Mouse (Mus musculus): ENCODE data around the gene Ugt1a8. TPM values are rescaled to one million over a fixed set of nuclear protein-coding genes. Genes with fewer than 3 reads are reported as not detected.
"Not testable (repeated sequence)": the region's sequence is repeated elsewhere in the genome, so short reads cannot be mapped to it uniquely, and the experiment has no call there.

Ugt1a8 gene
- polyA plus RNA-seq, 1 experiment: not detected

DNA sequence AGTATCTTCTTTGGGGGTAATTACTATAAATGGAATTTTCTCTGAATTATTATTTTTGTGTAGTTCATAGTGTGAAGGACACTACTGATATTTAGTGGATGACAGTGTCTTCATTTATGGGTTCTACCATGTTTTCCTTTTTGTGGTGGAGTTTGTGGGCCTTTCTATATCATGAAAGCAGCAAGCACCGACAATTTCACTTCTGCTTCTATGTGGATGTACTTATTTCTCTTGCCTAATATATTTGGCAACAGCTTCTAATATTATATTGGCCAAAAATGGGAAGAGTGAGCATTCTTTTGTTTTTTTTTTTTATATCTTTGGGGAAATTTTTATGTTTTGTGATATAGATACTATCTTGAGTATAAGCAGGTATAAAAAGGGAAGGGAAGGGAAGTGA, 5.9 kb upstream of the Ugt1a8 start:
- Histone ChIP-seq H3K27me3 (ENCODE audit: control insufficient read depth) (no peaks in the 10 kb centered on the region), H3K36me3 (ENCODE audit: control insufficient read depth) (no peaks in the 10 kb centered on the region), H3K4me1 (ENCODE audit: control insufficient read depth) (no peaks in the 10 kb centered on the region), H3K9me3 (ENCODE audit: control insufficient read depth, low read length) (no peaks in the 10 kb centered on the region), H3K4me3 (replicated peaks) (no peak overlapping the region)
- TF ChIP-seq GATA1 (IDR thresholded peaks at IDR 0.05; ENCODE audit: low read length): no peak
- no peak for TF ChIP-seq TAL1 (IDR thresholded peaks at IDR 0.05; ENCODE audit: low read length)

DNA sequence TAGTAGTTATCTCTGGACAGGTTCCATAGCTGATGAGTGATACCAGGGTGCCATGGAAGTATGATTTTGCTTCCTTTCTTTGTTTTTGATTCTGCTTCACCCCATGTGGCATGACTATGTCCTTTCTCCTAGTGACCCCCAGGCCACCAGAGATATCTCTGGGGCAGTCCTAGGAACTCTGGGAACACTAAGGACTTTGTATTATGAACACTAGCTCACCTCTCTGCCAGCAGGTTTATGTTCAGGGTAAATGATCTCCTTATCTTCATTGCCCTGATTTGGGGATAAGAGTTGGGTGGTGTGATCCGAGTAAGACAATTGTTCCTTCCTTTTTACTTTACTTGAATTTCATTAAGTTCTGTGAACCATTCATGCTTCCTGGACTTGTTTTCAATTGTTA, 1.5 kb upstream of the Ugt1a8 start:
- H3K27me3 ChIP-seq (ENCODE audit: control insufficient read depth): no peaks in the 10 kb centered on the region
- H3K9me3 ChIP-seq (ENCODE audit: control insufficient read depth, low read length): no peaks in the 10 kb centered on the region
- H3K4me1 ChIP-seq (ENCODE audit: control insufficient read depth): no peaks in the 10 kb centered on the region
- no peaks in the 10 kb centered on the region for H3K36me3 ChIP-seq (ENCODE audit: control insufficient read depth)
- no peak overlapping the region for H3K4me3 ChIP-seq (replicated peaks)
- TF ChIP-seq TAL1 (IDR thresholded peaks at IDR 0.05; ENCODE audit: low read length): no peak
- no peak for TF ChIP-seq GATA1 (IDR thresholded peaks at IDR 0.05; ENCODE audit: low read length)

DNA sequence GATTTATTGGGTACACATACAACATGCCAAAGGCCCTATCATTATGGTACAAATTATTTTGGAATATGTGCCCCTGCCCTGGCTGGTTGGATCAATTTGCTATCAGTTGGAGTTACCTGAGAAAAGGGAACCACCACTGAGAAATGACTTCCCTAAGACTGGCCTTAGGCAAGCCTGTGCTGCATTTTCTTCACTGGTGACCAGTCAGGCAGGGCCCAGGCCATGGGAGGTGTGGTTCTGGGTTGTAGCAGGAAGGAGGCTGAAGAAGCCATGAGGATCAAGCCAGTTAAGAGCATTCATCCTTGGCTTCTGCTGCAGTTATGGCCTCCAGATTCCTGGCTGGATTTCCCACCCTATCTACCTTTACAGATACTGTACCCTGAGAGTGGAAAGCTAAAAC, 4.7 kb downstream of the Ugt1a8 start:
- Histone ChIP-seq H3K4me3 (replicated peaks) (no peak overlapping the region), H3K4me1 (ENCODE audit: control insufficient read depth) (no peaks in the 10 kb centered on the region), H3K9me3 (ENCODE audit: control insufficient read depth, low read length) (no peaks in the 10 kb centered on the region), H3K36me3 (ENCODE audit: control insufficient read depth) (no peaks in the 10 kb centered on the region), H3K27me3 (ENCODE audit: control insufficient read depth) (no peaks in the 10 kb centered on the region)
- TF ChIP-seq TAL1 (IDR thresholded peaks at IDR 0.05; ENCODE audit: low read length): no peak
- TF ChIP-seq GATA1 (IDR thresholded peaks at IDR 0.05; ENCODE audit: low read length): no peak

DNA sequence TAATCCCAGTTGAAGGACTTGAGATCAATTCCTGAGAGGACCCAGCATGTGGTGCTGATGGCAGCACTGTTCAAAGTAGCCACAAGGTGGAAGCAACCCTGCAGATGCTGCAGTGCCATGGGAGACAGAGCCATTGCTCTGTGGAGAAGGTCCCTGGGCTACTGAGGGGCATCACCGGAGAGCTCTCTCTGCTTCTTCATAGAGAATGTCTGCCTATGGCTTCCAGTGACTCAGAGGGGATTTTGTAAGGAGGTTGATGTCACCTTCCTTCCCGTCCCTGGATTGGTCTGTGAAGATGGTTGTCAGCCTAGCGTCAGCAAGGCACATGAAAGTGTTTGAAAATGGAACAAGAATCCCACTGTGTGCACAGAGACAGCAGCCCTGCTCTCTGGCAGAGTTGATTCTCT, 6.7 kb downstream of the Ugt1a8 start:
- H3K4me1 ChIP-seq (ENCODE audit: control insufficient read depth); H3K27me3 ChIP-seq (ENCODE audit: control insufficient read depth); H3K4me3 ChIP-seq (replicated peaks); H3K9me3 ChIP-seq (ENCODE audit: control insufficient read depth, low read length); H3K36me3 ChIP-seq (ENCODE audit: control insufficient read depth): not testable (repeated sequence)

DNA sequence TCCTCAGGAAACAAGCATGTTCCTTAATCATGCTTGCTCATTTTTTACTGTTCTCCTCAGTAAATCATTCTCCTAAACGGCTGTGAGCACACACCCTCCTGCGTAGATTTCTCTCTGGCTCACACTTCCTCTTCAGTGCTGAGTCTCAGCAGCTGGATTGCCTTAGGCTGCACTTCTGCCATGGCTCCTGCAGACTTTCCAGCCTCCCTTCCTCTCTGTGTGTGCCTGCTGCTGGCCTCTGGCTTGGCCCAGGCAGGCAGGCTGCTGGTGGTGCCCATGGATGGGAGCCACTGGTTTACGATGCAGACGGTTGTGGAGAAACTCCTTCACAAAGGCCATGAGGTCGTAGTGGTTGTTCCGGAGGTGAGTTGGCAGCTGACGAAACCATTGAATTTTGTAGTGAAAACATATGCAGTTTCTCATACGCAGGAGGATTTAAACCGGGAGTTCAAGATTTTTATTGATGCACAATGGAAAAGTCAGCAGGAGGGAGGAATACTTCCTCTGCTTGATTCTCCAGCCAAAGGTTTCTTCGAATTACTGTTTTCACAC, 7.4 kb downstream of the Ugt1a8 start, which contains the start of gene Ugt1a7c:
Gene Ugt1a7c, plus strand, starts transcription at position 122 of the 552 bp plus-strand sequence.
- Histone ChIP-seq H3K4me1 (ENCODE audit: control insufficient read depth) (no peaks in the 10 kb centered on the region), H3K36me3 (ENCODE audit: control insufficient read depth) (no peaks in the 10 kb centered on the region), H3K4me3 (replicated peaks) (no peak within 1 kb of the TSS), H3K27me3 (ENCODE audit: control insufficient read depth) (no peaks in the 10 kb centered on the region), H3K9me3 (ENCODE audit: control insufficient read depth, low read length) (no peaks in the 10 kb centered on the region)
- TF ChIP-seq GATA1 (IDR thresholded peaks at IDR 0.05; ENCODE audit: low read length) (no peak), TAL1 (IDR thresholded peaks at IDR 0.05; ENCODE audit: low read length) (no peak)

DNA sequence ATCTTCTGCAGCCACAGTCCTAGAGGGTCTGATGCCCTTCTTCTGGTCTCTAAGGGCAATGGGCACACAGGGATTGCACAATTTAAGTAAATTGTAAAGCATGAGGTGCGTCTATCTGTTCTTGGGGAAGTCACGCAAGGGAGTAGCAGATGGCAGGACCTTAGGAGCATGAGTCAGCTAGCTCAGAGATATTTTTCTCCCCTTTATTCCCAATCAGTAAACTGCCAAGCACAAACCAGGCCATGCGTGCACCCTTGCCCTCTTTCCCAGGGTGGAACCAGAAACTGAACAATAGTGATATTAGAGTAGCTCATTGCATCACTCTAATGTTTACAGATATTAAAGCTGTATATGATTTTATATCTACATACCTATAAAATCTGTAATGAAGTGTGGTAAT, 10.9 kb downstream of the Ugt1a8 start:
- not testable (repeated sequence) for H3K4me1 ChIP-seq (ENCODE audit: control insufficient read depth); H3K9me3 ChIP-seq (ENCODE audit: control insufficient read depth, low read length); H3K27me3 ChIP-seq (ENCODE audit: control insufficient read depth); H3K36me3 ChIP-seq (ENCODE audit: control insufficient read depth); H3K4me3 ChIP-seq (replicated peaks)

DNA sequence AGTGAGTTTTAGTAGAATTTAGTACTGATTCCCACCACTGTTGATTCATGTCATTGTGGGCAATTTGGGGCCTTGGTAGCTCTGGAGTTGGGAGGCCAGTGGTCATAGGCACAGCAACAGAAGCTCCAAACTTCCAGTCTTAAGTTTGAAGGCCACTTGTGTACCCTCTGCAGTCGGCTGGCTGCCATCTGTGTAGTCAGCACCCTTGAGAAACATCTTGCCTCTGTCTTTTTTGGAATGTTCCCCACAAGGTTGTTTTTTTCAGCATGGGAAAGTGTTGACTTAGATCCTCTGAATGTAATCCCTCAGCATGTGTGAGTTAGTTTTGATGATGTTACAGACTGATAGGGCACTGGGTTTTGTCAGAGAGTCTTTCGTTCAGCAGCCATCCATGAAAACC, 12.1 kb downstream of the Ugt1a8 start:
- H3K9me3 ChIP-seq (ENCODE audit: control insufficient read depth, low read length); H3K27me3 ChIP-seq (ENCODE audit: control insufficient read depth); H3K4me3 ChIP-seq (replicated peaks); H3K36me3 ChIP-seq (ENCODE audit: control insufficient read depth); H3K4me1 ChIP-seq (ENCODE audit: control insufficient read depth): not testable (repeated sequence)

DNA sequence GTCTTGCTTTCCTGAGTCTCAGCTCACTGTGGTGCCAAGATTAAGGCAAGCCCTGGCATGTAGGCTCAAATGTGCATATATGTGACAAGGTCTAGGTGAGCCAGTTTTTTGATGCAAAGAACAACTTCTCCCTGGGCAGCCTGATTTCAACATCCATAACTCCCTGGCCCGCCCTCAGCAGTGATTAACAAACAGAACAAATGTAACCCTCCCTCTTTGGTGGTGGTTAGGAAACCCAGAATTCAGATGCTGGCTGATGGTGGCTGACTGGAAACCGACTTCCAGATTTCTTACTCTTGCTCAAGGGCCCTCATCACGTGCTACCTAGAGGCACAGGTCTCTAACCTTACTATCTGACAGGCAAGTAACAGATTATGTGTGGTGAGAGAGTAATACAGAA, 15.4 kb downstream of the Ugt1a8 start, which contains the start of gene Ugt1a6b:
Gene Ugt1a6b, plus strand, starts transcription at position 234 of the 400 bp plus-strand sequence.
- not testable (repeated sequence) for H3K9me3 ChIP-seq (ENCODE audit: control insufficient read depth, low read length); H3K36me3 ChIP-seq (ENCODE audit: control insufficient read depth); H3K27me3 ChIP-seq (ENCODE audit: control insufficient read depth); H3K4me1 ChIP-seq (ENCODE audit: control insufficient read depth)
- H3K4me3 ChIP-seq (replicated peaks): peak within 1 kb of the TSS; percentile 6

DNA sequence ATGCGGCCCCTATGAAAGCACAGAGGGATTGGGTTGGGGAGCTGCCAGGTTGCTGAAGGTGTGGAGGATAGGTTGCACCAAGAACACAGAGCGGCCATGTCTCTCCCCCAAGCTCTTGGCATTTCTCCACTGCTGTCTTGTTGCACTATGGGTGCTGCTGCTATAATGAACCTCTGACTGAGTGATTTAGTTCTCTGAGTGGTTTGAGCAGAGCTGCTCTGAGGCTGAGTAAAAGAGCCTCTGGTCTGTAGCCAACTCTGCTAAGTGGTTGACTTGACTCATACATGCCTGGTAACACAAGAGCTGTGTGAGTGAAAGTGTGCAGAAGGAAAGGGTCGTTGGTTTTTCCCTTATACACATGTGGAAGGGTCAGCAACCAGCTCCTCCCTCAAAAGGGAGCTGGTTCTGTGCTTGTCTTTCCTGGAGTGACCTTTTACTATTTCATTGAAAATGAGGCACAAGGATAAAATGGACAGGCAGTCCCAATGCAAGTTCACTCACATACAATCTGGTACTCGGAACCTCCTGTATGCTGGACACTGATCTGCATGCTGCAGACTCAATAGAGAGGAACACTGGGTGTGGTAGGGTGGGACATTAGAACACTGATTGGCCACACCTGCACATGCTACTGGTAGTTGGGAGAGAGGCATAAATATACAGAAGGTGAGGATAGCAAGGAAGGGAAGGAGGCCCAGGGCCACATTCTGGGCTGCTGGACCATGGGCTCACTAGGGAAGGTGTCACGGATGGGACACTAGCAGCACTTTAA, 16.3 kb downstream of the Ugt1a8 start:
- not testable (repeated sequence) for H3K9me3 ChIP-seq (ENCODE audit: control insufficient read depth, low read length); H3K36me3 ChIP-seq (ENCODE audit: control insufficient read depth); H3K27me3 ChIP-seq (ENCODE audit: control insufficient read depth); H3K4me1 ChIP-seq (ENCODE audit: control insufficient read depth)
- peak overlapping the region; percentile 6 for H3K4me3 ChIP-seq (replicated peaks)

DNA sequence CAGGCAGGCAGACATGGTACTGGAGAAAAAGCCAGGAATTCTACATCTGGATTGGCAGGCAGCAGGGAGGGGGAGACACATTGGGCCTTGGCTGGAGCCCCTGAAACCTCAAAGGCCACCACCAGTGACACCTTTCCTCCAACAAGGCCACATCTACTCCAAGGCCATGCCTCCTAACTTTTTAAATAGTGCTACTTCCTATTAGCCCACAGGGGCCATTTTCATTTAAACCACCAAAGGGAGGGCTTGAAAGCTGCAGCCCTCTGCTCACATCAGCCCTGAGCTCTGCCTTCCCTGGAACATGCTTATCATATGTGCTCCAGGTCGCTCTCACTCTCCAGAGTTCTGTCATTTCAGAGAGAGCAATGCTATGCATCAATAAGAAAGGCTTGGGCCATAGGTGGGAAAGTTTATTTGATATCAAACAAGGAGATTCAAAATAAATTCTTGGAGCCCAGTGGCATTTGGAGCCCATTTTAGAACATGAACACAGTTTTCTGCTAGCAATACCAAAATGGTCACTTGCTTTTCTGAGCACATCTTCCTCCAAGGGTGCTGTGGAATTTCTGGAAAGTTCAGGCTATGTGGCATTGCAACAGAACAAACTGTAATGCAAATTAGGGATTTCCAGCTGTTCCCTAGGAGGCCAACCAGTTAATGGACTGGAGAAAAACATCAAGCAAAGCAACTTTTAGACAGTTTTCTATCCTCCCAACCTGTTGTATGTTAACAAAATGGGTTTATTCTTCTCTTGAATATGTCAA, 17.2 kb downstream of the Ugt1a8 start:
- Histone ChIP-seq H3K27me3 (ENCODE audit: control insufficient read depth) (no peaks in the 10 kb centered on the region), H3K4me1 (ENCODE audit: control insufficient read depth) (peaks cover 2% of the 10 kb centered on the region; the same call in 1 of the 2 replicates), H3K4me3 (replicated peaks) (no peak overlapping the region), H3K36me3 (ENCODE audit: control insufficient read depth) (no peaks in the 10 kb centered on the region), H3K9me3 (ENCODE audit: control insufficient read depth, low read length) (no peaks in the 10 kb centered on the region)
- TF ChIP-seq TAL1 (IDR thresholded peaks at IDR 0.05; ENCODE audit: low read length): no peak
- no peak for TF ChIP-seq GATA1 (IDR thresholded peaks at IDR 0.05; ENCODE audit: low read length)
